Mouse (Mus musculus) hindbrain, embryonic 13.5 days (tissue): ENCODE results near the gene Gm10392. TPM values are rescaled to one million over a fixed set of nuclear protein-coding genes. Genes with fewer than 3 reads are reported as not detected.

Source experiments
- ATAC-seq: fragments of 200-750 bp; cut with Nextera tagmentation; 2 replicates; pipeline ENCODE4 v1.8.0; 2017; ENCODE audit warnings: moderate TSS enrichment; ENCODE audit not compliant: low FRiP score
- H3K27ac ChIP-seq: fragments of 300-500 bp; sonication (generic); 2 replicates; pipeline ENCODE4 v1.5.1; 2015; ENCODE audit warnings: inconsistent platforms, mild to moderate bottlenecking, moderate library complexity
- H3K27me3 ChIP-seq: fragments of 300-500 bp; sonication (generic); 2 replicates; pipeline ENCODE4 v1.6.1; 2015; ENCODE audit warnings: mild to moderate bottlenecking, inconsistent platforms
- H3K36me3 ChIP-seq: fragments of 300-500 bp; sonication (generic); 2 replicates; pipeline ENCODE4 v1.6.1; 2015; ENCODE audit warnings: mild to moderate bottlenecking, inconsistent platforms
- H3K4me1 ChIP-seq: fragments of 300-500 bp; sonication (generic); replicated peaks from 2 replicates; pipeline ENCODE4 v1.6.1; 2015; ENCODE audit warnings: inconsistent platforms
- H3K4me2 ChIP-seq: fragments of 300-500 bp; sonication (generic); 2 replicates; pipeline ENCODE4 v1.6.1; 2015; ENCODE audit warnings: inconsistent platforms, mild to moderate bottlenecking, moderate library complexity
- H3K4me3 ChIP-seq: fragments of 300-500 bp; sonication (generic); 2 replicates; pipeline ENCODE4 v1.5.1; 2015; ENCODE audit warnings: mild to moderate bottlenecking, inconsistent platforms
- H3K9ac ChIP-seq: fragments of 300-500 bp; sonication (generic); 2 replicates; pipeline ENCODE4 v1.6.1; 2015; ENCODE audit warnings: mild to moderate bottlenecking, inconsistent platforms
- H3K9me3 ChIP-seq: fragments of 300-500 bp; sonication (generic); 2 replicates; pipeline ENCODE4 v1.6.1; 2016; ENCODE audit warnings: inconsistent platforms
- WGBS: fragments of 180-500 bp; shearing (Covaris S2); methylation state at CpG from one replicate; pipeline ENCODE4 v1.1.7; 2015; 5-methylcytosine and 5-hydroxymethylcytosine counted together
- polyA plus RNA-seq: library from polyadenylated mRNA; unstranded; fragments of >200 nt; fragmentation: Nextera tagmentation; extraction: Ambion mirVana; gene quantifications from 2 replicates; pipeline ENCODE4 v1.2.1, GENCODE M21; 2015

Gm10392 gene
- polyA plus RNA-seq, 1 experiment from 2014 or later = not detected

GRCm38 (mm10) chr11:77495507-77495906 lies 23.5 kb downstream of the Gm10392 start:
- H3K9ac ChIP-seq = peak overlapping the region; percentile 98
- no peak overlapping the region for H3K27ac ChIP-seq
- H3K36me3 ChIP-seq = peaks cover 17% of the 10 kb centered on the region
- H3K9me3 ChIP-seq = no peaks in the 10 kb centered on the region
- H3K4me2 ChIP-seq = peak overlapping the region; percentile 96
- H3K4me1 ChIP-seq = peaks cover 89% of the 10 kb centered on the region
- no peak for ATAC-seq
- no peaks in the 10 kb centered on the region for H3K27me3 ChIP-seq
- peak overlapping the region; percentile 96; the same call in 1 of the 2 replicates for H3K4me3 ChIP-seq

- peak overlapping the region; percentile 98 for H3K9ac ChIP-seq
- ATAC-seq = no peak
- H3K9me3 ChIP-seq = no peaks in the 10 kb centered on the region
- H3K4me2 ChIP-seq = peak overlapping the region; percentile 96
- H3K4me1 ChIP-seq = peaks cover 88% of the 10 kb centered on the region
- peaks cover 10% of the 10 kb centered on the region for H3K36me3 ChIP-seq
- H3K27ac ChIP-seq = 0 out of 2 replicates have a peak overlapping the region, but pooled peaks have one; percentile 95
- H3K27me3 ChIP-seq = no peaks in the 10 kb centered on the region
- H3K4me3 ChIP-seq = peak overlapping the region; percentile 96
- WGBS = 77% methylated on average over 6 of the region's 6 CpGs
Measured at GRCm38 (mm10) chr11:77494782-77495181, 24.2 kb downstream of the Gm10392 start.

- Histone ChIP-seq H3K27me3 (no peaks in the 10 kb centered on the region), H3K4me3 (peak overlapping the region; percentile 96), H3K4me1 (peaks cover 83% of the 10 kb centered on the region), H3K36me3 (peaks cover 5% of the 10 kb centered on the region), H3K4me2 (peak overlapping the region; percentile 96), H3K9ac (peak overlapping the region; percentile 98), H3K9me3 (no peaks in the 10 kb centered on the region), H3K27ac (peak overlapping the region; percentile 95)
- 35% methylated on average over 4 of the region's 4 CpGs for WGBS
- no peak for ATAC-seq
Measured at GRCm38 (mm10) chr11:77494344-77494676, 24.7 kb downstream of the Gm10392 start.

- peaks cover 82% of the 10 kb centered on the region for H3K4me1 ChIP-seq
- H3K9me3 ChIP-seq = no peaks in the 10 kb centered on the region
- under 1% methylated on average over 67 of the region's 74 CpGs for WGBS
Measured at GRCm38 (mm10) chr11:77493512-77494343, 25.3 kb downstream of the Gm10392 start, which contains the start of gene Git1. Gene Git1, plus strand, starts transcription at chr11:77493562.

GRCm38 (mm10) chr11:77492911-77493332 lies 26.1 kb downstream of the Gm10392 start:
- no peaks in the 10 kb centered on the region for H3K36me3 ChIP-seq
- peak overlapping the region; percentile 96 for H3K4me3 ChIP-seq
- H3K27me3 ChIP-seq = no peaks in the 10 kb centered on the region
- no peaks in the 10 kb centered on the region for H3K9me3 ChIP-seq
- H3K27ac ChIP-seq = peak overlapping the region; percentile 95
- peak overlapping the region; percentile 72 for H3K9ac ChIP-seq
- WGBS = under 1% methylated on average over 24 of the region's 32 CpGs
- peaks cover 82% of the 10 kb centered on the region for H3K4me1 ChIP-seq
- peak; percentile 63 for ATAC-seq
- peak overlapping the region; percentile 74 for H3K4me2 ChIP-seq

More at GRCm38 (mm10) chr11:77493512-77494343, 25.3 kb downstream of the Gm10392 start, which contains the start of gene Git1:
- Histone ChIP-seq H3K36me3 (0 out of 2 replicates have a peak, but pooled peaks cover under 1% of the 10 kb centered on the region), H3K4me3 (peak within 1 kb of the TSS; percentile 96), H3K27ac (peak within 1 kb of the TSS; percentile 95), H3K9ac (peak within 1 kb of the TSS; percentile 98), H3K27me3 (no peaks in the 10 kb centered on the region), H3K4me2 (peak within 1 kb of the TSS; percentile 96)
- ATAC-seq = no peak

- peak overlapping the region; percentile 95 for H3K27ac ChIP-seq
- ATAC-seq = no peak
- no peaks in the 10 kb centered on the region for H3K27me3 ChIP-seq
- WGBS = under 1% methylated on average over 18 of the region's 18 CpGs
- peak overlapping the region; percentile 96 for H3K4me3 ChIP-seq
- peak overlapping the region; percentile 74 for H3K4me2 ChIP-seq
- peak overlapping the region; percentile 72 for H3K9ac ChIP-seq
- H3K36me3 ChIP-seq = no peaks in the 10 kb centered on the region
- H3K9me3 ChIP-seq = no peaks in the 10 kb centered on the region
- H3K4me1 ChIP-seq = peaks cover 82% of the 10 kb centered on the region
Measured at GRCm38 (mm10) chr11:77492311-77492871, 26.6 kb downstream of the Gm10392 start.

GRCm38 (mm10) chr11:77491502-77492291 lies 27.3 kb downstream of the Gm10392 start:
- ATAC-seq = peak; percentile 53; the same call in 1 of the 2 replicates
- Histone ChIP-seq H3K4me3 (peak overlapping the region; percentile 96), H3K27ac (peak overlapping the region; percentile 95), H3K9ac (peak overlapping the region; percentile 98), H3K36me3 (no peaks in the 10 kb centered on the region), H3K9me3 (no peaks in the 10 kb centered on the region), H3K4me1 (peaks cover 83% of the 10 kb centered on the region), H3K27me3 (no peaks in the 10 kb centered on the region), H3K4me2 (peak overlapping the region; percentile 74)
- WGBS = under 1% methylated on average over 23 of the region's 23 CpGs

- WGBS = 0% methylated on average over 13 of the region's 13 CpGs
- H3K27ac ChIP-seq = peak overlapping the region; percentile 95
- H3K27me3 ChIP-seq = no peaks in the 10 kb centered on the region
- no peaks in the 10 kb centered on the region for H3K36me3 ChIP-seq
- peaks cover 85% of the 10 kb centered on the region for H3K4me1 ChIP-seq
- peak; percentile 57 for ATAC-seq
- peak overlapping the region; percentile 96 for H3K4me3 ChIP-seq
- peak overlapping the region; percentile 98 for H3K9ac ChIP-seq
- H3K9me3 ChIP-seq = no peaks in the 10 kb centered on the region
- peak overlapping the region; percentile 74 for H3K4me2 ChIP-seq
Measured at GRCm38 (mm10) chr11:77491123-77491501, 27.9 kb downstream of the Gm10392 start.

- Histone ChIP-seq H3K4me1 (peaks cover 85% of the 10 kb centered on the region), H3K9me3 (no peaks in the 10 kb centered on the region), H3K4me3 (peak overlapping the region; percentile 96), H3K9ac (peak overlapping the region; percentile 98), H3K4me2 (peak overlapping the region; percentile 74), H3K36me3 (no peaks in the 10 kb centered on the region), H3K27me3 (no peaks in the 10 kb centered on the region), H3K27ac (peak overlapping the region; percentile 95)
- no peak for ATAC-seq
- 67% methylated on average over 6 of the region's 6 CpGs for WGBS
Measured at GRCm38 (mm10) chr11:77490451-77490850, 28.5 kb downstream of the Gm10392 start.

GRCm38 (mm10) chr11:77489591-77490235 lies 29.3 kb downstream of the Gm10392 start, which contains the start of gene Ankrd13b:
Gene Ankrd13b, minus strand, starts transcription at chr11:77489678.
- Histone ChIP-seq H3K27me3 (no peaks in the 10 kb centered on the region), H3K9me3 (no peaks in the 10 kb centered on the region), H3K27ac (peak within 1 kb of the TSS; percentile 95), H3K4me3 (peak within 1 kb of the TSS; percentile 96), H3K4me2 (peak within 1 kb of the TSS; percentile 74), H3K36me3 (no peaks in the 10 kb centered on the region), H3K9ac (peak within 1 kb of the TSS; percentile 98), H3K4me1 (peaks cover 85% of the 10 kb centered on the region)
- peak; percentile 55 for ATAC-seq
- WGBS = under 1% methylated on average over 26 of the region's 87 CpGs

- ATAC-seq = no peak
- H3K9ac ChIP-seq = peak overlapping the region; percentile 98
- H3K36me3 ChIP-seq = no peaks in the 10 kb centered on the region
- H3K4me2 ChIP-seq = peak overlapping the region; percentile 74
- no peaks in the 10 kb centered on the region for H3K9me3 ChIP-seq
- H3K4me1 ChIP-seq = peaks cover 85% of the 10 kb centered on the region
- H3K4me3 ChIP-seq = peak overlapping the region; percentile 96
- no peaks in the 10 kb centered on the region for H3K27me3 ChIP-seq
- H3K27ac ChIP-seq = peak overlapping the region; percentile 95
- 2% methylated on average over 47 of the region's 55 CpGs for WGBS
Measured at GRCm38 (mm10) chr11:77488771-77489581, 30.0 kb downstream of the Gm10392 start.
